Comparison of ENCODE assay signal across 16 mouse cellular contexts in the genomic region with DNA sequence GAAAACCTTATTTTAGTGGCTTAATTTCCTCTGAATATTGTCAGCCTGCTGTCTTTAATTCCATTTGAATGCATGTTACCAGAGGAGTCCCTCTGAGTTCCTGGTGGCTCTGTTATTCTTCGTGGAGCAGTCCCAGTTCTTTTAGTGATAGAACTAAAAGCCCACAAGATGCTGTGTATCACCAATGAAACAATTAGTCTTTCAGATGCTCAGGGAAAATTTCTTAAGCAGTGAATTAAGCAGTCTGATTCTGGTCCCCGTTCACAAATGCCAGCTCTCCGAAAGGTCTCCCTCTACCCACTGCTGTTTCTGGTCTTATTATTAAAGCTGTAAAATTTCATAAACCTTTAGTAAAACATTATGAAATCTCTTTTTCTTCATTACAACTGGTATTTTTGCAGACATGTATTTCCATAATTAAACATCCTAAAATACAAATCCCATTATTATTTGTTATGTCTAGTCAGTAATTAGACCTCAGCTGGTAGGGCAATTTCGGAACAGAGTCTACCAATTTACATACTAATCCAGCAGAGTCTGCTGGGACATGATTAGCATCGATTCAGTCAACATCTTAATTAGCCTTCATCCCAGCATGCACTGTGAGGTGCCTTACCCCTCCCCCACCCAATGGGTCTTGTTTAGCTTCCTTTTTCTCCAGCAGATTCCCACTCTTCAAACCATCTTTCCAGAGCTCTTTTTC. TPM values are rescaled to one million over a fixed set of nuclear protein-coding genes. Genes with fewer than 3 reads are reported as not detected.
DNase-seq lines count a peak whose midpoint lies in the region; ATAC-seq lines count a peak whose summit lies in the region.
"Had no signal": no experiment of that assay in that cellular context is flagged by ENCODE, and none has a peak within 500 bp of the region (broad histone marks: within the 10 kb centered on the region; RNA-seq: fewer than 3 reads in every experiment).

No protein-coding gene starts in this region.

- intact Hi-C loops in gastrocnemius, postnatal 14 days (cut with DNase I; ENCODE audit: low total_unique reads), result no loop called here

- H3K36me3 ChIP-seq in forebrain, embryonic 12.5 days (replicated peaks), result no peaks in the 10 kb centered on the region
- no peaks in the 10 kb centered on the region for H3K36me3 ChIP-seq in midbrain, embryonic 16.5 days (ENCODE audit: control insufficient read depth, insufficient read depth, low read length)
- H3K36me3 ChIP-seq: limb, embryonic 13.5 days had no signal

- DNase-seq in embryo, embryonic 11 days, result peak; percentile 18
- DNase-seq in embryo, embryonic 9.5 days (ENCODE audit: extremely low spot score), result no peak
- DNase-seq in layer of hippocampus, adult 8-10 months (ENCODE audit: low spot score in 2 of 2), result peak; percentile 15 to 42
- DNase-seq in gastrocnemius, postnatal 14 days, result no peak
- DNase-seq in adipocyte (ENCODE audit: low spot score), result no peak
- DNase-seq in ovary, postnatal 10 days (ENCODE audit: low spot score), result no peak
- DNase-seq: adrenal gland, adult 2 months; cerebellum, adult 2 months; heart, postnatal 14 days; kidney, postnatal 10 days; lung, postnatal 10 days had no signal

- WGBS in forebrain, embryonic 12.5 days, result 24% methylated on average over 5 of the region's 5 CpGs
- 23% methylated on average over 5 of the region's 5 CpGs for WGBS in midbrain, embryonic 16.5 days

- ATAC-seq in forebrain, embryonic 12.5 days (ENCODE audit: low FRiP score), result peak; percentile 97
- peak; percentile 88 for ATAC-seq in midbrain, embryonic 16.5 days

- no peak overlapping the region for H3K4me3 ChIP-seq in forebrain, embryonic 12.5 days (replicated peaks)
- no peak overlapping the region for H3K4me3 ChIP-seq in midbrain, embryonic 16.5 days (ENCODE audit: low read depth, low read length)
- H3K4me3 ChIP-seq: limb, embryonic 13.5 days had no signal

- peak overlapping the region; percentile 79 for H3K27ac ChIP-seq in forebrain, embryonic 12.5 days
- H3K27ac ChIP-seq in midbrain, embryonic 16.5 days (ENCODE audit: low read length), result no peak overlapping the region
- H3K27ac ChIP-seq: limb, embryonic 13.5 days had no signal

- H3K4me2 ChIP-seq in forebrain, embryonic 12.5 days, result no peak overlapping the region
- no peak overlapping the region for H3K4me2 ChIP-seq in midbrain, embryonic 16.5 days (ENCODE audit: low read length)
- H3K4me2 ChIP-seq: limb, embryonic 13.5 days had no signal

- no peaks in the 10 kb centered on the region for H3K9me3 ChIP-seq in forebrain, embryonic 12.5 days
- no peaks in the 10 kb centered on the region for H3K9me3 ChIP-seq in midbrain, embryonic 16.5 days (replicated peaks; ENCODE audit: control insufficient read depth, low read length, poor library complexity, severe bottlenecking)
- H3K9me3 ChIP-seq: limb, embryonic 13.5 days had no signal

- no peaks in the 10 kb centered on the region for H3K27me3 ChIP-seq in forebrain, embryonic 12.5 days
- no peaks in the 10 kb centered on the region for H3K27me3 ChIP-seq in midbrain, embryonic 16.5 days (ENCODE audit: control insufficient read depth, insufficient read depth, low read depth, low read length)

- no peak overlapping the region for H3K9ac ChIP-seq in forebrain, embryonic 12.5 days
- H3K9ac ChIP-seq in midbrain, embryonic 16.5 days (ENCODE audit: low read depth, low read length), result no peak overlapping the region
- H3K9ac ChIP-seq: limb, embryonic 13.5 days had no signal

- H3K4me1 ChIP-seq in forebrain, embryonic 12.5 days, result peaks cover 6% of the 10 kb centered on the region; the same call in 1 of the 2 replicates
- no peaks in the 10 kb centered on the region for H3K4me1 ChIP-seq in midbrain, embryonic 16.5 days (ENCODE audit: control insufficient read depth, insufficient read depth, low read length)
- H3K4me1 ChIP-seq: limb, embryonic 13.5 days had no signal

RNA-seq across cellular contexts. Expression of gene 4933400A11Rik, which starts 58.7 kb away (rescaled TPM):
- polyA plus RNA-seq in forebrain, embryonic 12.5 days (2016; fragmentation: Nextera tagmentation; extraction: Ambion mirVana), result 0.18 TPM in 1 of 2 replicates, not detected in the other
- not detected for total RNA-seq in layer of hippocampus, adult 8-10 months (2022)
- not detected in 2 replicates for polyA plus RNA-seq in midbrain, embryonic 16.5 days (2015; fragmentation: Nextera tagmentation; extraction: Ambion mirVana)
- not detected for total RNA-seq in gastrocnemius, postnatal 14 days (2021)
- total RNA-seq: adrenal gland, adult 2 months; granulocyte monocyte progenitor cell, adult 5-6 weeks; heart, postnatal 14 days; neutrophil, adult 5-6 weeks had no signal
- polyA plus RNA-seq: adrenal gland, adult 2 months; cerebellum, adult 2 months had no signal

Comparison
In these comparisons a context has a peak if more than half of its experiments do, and no peak if none do; other contexts are left out.
1. DNase-seq: peak in embryo, embryonic 11 days (single experiment) and layer of hippocampus, adult 8-10 months (2 of 2); none in embryo, embryonic 9.5 days (single experiment), gastrocnemius, postnatal 14 days (single experiment), adipocyte (single experiment) and ovary, postnatal 10 days (single experiment).